Mouse (Mus musculus): ENCODE measurements at regions not wholly inside any gene's neighbourhood (a gene's known extent, or its start where the extent isn't known, plus 50 kb on each side); places are given as distances from the start of the nearest gene placed in this dataset.

DNA sequence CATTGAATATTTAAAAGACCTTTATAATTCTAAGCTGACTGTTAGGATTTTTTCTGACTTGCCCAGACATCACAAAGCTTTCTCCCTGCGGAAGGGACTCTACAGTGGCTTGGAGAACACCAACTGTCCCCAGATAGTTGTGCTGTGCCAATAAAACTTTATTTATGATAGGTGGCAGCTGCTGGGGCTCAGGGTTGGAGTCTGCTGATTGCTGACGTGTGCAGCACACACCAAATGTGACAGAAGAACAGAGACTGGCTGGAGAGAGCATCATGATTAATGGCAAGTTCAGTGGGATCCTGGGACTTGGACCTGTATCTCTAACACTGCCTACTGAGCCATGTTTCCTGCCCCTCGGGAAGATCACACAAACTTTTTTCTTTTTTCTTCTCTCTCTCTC, 103.1 kb upstream of the Tmem189 start:
- TF ChIP-seq CTCF (IDR thresholded peaks at IDR 0.05; ENCODE audit: extremely low read depth, insufficient read depth, low read length) = no peak
- no peak for TF ChIP-seq POLR2A (IDR thresholded peaks at IDR 0.05; ENCODE audit: extremely low read depth, insufficient read depth, low read length)
